Comparison of ENCODE assay signal across 20 mouse cellular contexts in the genomic region with DNA sequence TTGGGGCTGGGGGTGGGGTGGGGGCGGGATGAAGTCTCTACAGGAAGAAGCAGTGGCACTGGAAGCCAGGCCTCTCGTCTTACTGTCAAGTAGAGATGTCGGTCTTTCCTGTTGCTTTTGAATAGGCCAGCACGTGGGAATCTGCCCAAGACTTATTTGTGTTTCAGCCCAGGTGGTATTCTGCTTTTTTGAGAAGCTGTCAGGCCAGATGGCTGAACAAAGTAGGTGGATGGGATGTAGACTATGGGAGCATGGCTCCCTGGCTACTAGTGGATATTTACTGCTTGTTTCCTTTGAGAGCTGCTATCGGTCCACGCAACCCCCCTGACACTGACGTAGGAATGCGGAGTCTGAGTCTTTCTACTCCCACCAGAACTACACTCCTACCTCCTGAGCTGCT. TPM values are rescaled to one million over a fixed set of nuclear protein-coding genes. Genes with fewer than 3 reads are reported as not detected.
A peak's percentile ranks its signal among the peaks of the same experiment; 100 is the strongest.
DNase-seq lines count a peak whose midpoint lies in the region; ATAC-seq and TF ChIP-seq lines count a peak whose summit lies in the region.
"Had no signal": no experiment of that assay in that cellular context is flagged by ENCODE, and none has a peak within 500 bp of the region (broad histone marks: within the 10 kb centered on the region; RNA-seq: fewer than 3 reads in every experiment).

No protein-coding gene starts in this region.

- peaks cover 7% of the 10 kb centered on the region for H3K79me2 ChIP-seq in heart, adult 2 months (replicated peaks; ENCODE audit: control insufficient read depth, insufficient read depth, low read length)

- H3K36me3 ChIP-seq in heart, embryonic 16.5 days (ENCODE audit: control insufficient read depth, insufficient read depth), result peaks cover 2% of the 10 kb centered on the region; the same call in 1 of the 2 replicates
- H3K36me3 ChIP-seq in heart, adult 2 months (ENCODE audit: control insufficient read depth, insufficient read depth, low read length), result peaks cover 46% of the 10 kb centered on the region

- H3K9ac ChIP-seq in heart, embryonic 16.5 days (ENCODE audit: low read length), result no peak overlapping the region
- no peak overlapping the region for H3K9ac ChIP-seq in heart, adult 2 months (ENCODE audit: low read depth, low read length)
- H3K9ac ChIP-seq: embryonic facial prominence, embryonic 12.5 days; hindbrain, embryonic 12.5 days; limb, embryonic 13.5 days; liver, embryonic 14.5 days; midbrain, embryonic 12.5 days had no signal

- TF ChIP-seq CTCF in heart, adult 2 months (IDR thresholded peaks at IDR 0.05), result no peak

- no peak for ATAC-seq in heart, embryonic 16.5 days (replicated peaks; ENCODE audit: extremely low read depth, insufficient read depth, low FRiP score)
- ATAC-seq: forebrain, embryonic 14.5 days; inflammation-experienced regulatory T-cells, adult 6 months had no signal

- no peak overlapping the region for H3K4me3 ChIP-seq in heart, embryonic 16.5 days (ENCODE audit: low read length)
- H3K4me3 ChIP-seq in heart, adult 2 months, result no peak overlapping the region
- H3K4me3 ChIP-seq: embryonic facial prominence, embryonic 12.5 days; erythroblast, embryonic 14.5 days; hindbrain, embryonic 12.5 days; limb, embryonic 13.5 days; midbrain, embryonic 12.5 days had no signal

- intact Hi-C loops in heart, adult 2 months (cut with DNase I), result no loop called here
- intact Hi-C loops in left cerebral cortex, postnatal 25 days (cut with DNase I), result no loop called here

- TF ChIP-seq POLR2A in heart, adult 2 months (IDR thresholded peaks at IDR 0.05; ENCODE audit: insufficient read depth, low read depth, low read length), result no peak

- no peak for DNase-seq in heart, adult 2 months
- DNase-seq in left cerebral cortex, postnatal 25 days (ENCODE audit: low spot score in 2 of 2), result peak; percentile 23 to 74
- no peak for DNase-seq in left cerebral cortex, adult 11 months (ENCODE audit: low spot score)
- DNase-seq in cerebellum, adult 18-20 months, result peak; percentile 62 to 69
- peak; percentile 34 to 56 for DNase-seq in cerebellum, postnatal 36 days
- DNase-seq in lung, adult 18-20 months, result no peak
- DNase-seq: adrenal gland, postnatal 25 days; gastrocnemius, postnatal 14 days; heart, postnatal 10 days; kidney, adult 8-10 months; kidney, postnatal 14 days had no signal

- H3K4me2 ChIP-seq in heart, embryonic 16.5 days (ENCODE audit: low read depth, low read length), result no peak overlapping the region
- H3K4me2 ChIP-seq: embryonic facial prominence, embryonic 12.5 days; hindbrain, embryonic 12.5 days; limb, embryonic 13.5 days; midbrain, embryonic 12.5 days had no signal

- H3K9me3 ChIP-seq in heart, embryonic 16.5 days (replicated peaks; ENCODE audit: control insufficient read depth, low read length), result no peaks in the 10 kb centered on the region
- H3K9me3 ChIP-seq: embryonic facial prominence, embryonic 12.5 days; hindbrain, embryonic 12.5 days; limb, embryonic 13.5 days; midbrain, embryonic 12.5 days had no signal

- no peak for TF ChIP-seq EP300 in heart, adult 2 months (IDR thresholded peaks at IDR 0.05; ENCODE audit: insufficient read depth, low read depth, low read length)

- H3K27ac ChIP-seq in heart, embryonic 16.5 days (ENCODE audit: low read length), result peak overlapping the region; percentile 16; the same call in 1 of the 2 replicates
- H3K27ac ChIP-seq in heart, adult 2 months, result no peak overlapping the region; the same call in 1 of the 2 replicates
- H3K27ac ChIP-seq: embryonic facial prominence, embryonic 12.5 days; hindbrain, embryonic 12.5 days; limb, embryonic 13.5 days; liver, embryonic 14.5 days; midbrain, embryonic 12.5 days had no signal

- H3K4me1 ChIP-seq in heart, embryonic 16.5 days (ENCODE audit: control insufficient read depth, insufficient read depth, low read length), result peaks cover 72% of the 10 kb centered on the region
- peaks cover 40% of the 10 kb centered on the region for H3K4me1 ChIP-seq in heart, adult 2 months (ENCODE audit: control insufficient read depth, insufficient read depth, low read length)

- no peaks in the 10 kb centered on the region for H3K27me3 ChIP-seq in heart, embryonic 16.5 days (ENCODE audit: control insufficient read depth, insufficient read depth, low read length)
- no peaks in the 10 kb centered on the region for H3K27me3 ChIP-seq in heart, adult 2 months (ENCODE audit: control insufficient read depth, insufficient read depth, low read length)
- H3K27me3 ChIP-seq: embryonic facial prominence, embryonic 12.5 days; hindbrain, embryonic 12.5 days; limb, embryonic 13.5 days; midbrain, embryonic 12.5 days had no signal

- 52% methylated on average over 8 of the region's 8 CpGs for WGBS in heart, embryonic 16.5 days
- WGBS in heart, adult 2 months, result 52% methylated on average over 8 of the region's 8 CpGs

RNA-seq across cellular contexts. Expression of a gene that starts 20.7 kb away (rescaled TPM):
- polyA plus RNA-seq in heart, embryonic 16.5 days (2015; fragmentation: Nextera tagmentation; extraction: Ambion mirVana), result 6.9 and 7.4 TPM in 2 replicates
- 10 to 100 TPM; 10.9 to 18.4 TPM for total RNA-seq in heart, adult 2 months (2021)
- polyA plus RNA-seq in heart, adult 2 months (2012; rRNA removed), result 11.2 and 17.8 TPM in 2 replicates
- total RNA-seq in left cerebral cortex, postnatal 25 days (2021), result 10 to 100 TPM; 29.5 to 31.5 TPM

Comparison
In these comparisons a context has a peak if more than half of its experiments do, and no peak if none do; other contexts are left out.
1. DNase-seq: peak in left cerebral cortex, postnatal 25 days (2 of 2), cerebellum, adult 18-20 months (2 of 2) and cerebellum, postnatal 36 days (2 of 2); none in heart, adult 2 months (0 of 2), left cerebral cortex, adult 11 months (single experiment) and lung, adult 18-20 months (0 of 2).